Mouse (Mus musculus): Measurements from ENCODE around the gene E130114P18Rik.

The E130114P18Rik gene

DNA sequence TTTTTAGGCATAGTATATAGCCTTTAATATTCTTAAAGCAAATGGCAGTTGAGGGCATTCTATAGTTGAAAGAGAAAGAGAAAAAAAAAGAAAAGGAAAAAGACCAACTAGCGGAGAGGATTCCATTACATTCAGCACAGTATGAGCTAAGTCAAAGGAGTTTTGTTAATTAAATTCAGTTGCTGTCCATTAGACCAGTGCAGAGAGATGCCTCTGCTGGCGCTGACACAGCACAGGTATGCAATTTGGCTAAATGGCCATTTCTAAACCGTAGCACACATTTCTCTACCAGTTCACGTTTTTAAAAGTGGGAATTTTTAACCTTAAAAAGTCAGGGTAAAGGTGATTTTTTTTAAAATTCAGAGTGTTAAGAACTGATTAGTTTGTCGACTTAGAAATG, 26.8 kb upstream of the E130114P18Rik start:
- no peak for DNase-seq

DNA sequence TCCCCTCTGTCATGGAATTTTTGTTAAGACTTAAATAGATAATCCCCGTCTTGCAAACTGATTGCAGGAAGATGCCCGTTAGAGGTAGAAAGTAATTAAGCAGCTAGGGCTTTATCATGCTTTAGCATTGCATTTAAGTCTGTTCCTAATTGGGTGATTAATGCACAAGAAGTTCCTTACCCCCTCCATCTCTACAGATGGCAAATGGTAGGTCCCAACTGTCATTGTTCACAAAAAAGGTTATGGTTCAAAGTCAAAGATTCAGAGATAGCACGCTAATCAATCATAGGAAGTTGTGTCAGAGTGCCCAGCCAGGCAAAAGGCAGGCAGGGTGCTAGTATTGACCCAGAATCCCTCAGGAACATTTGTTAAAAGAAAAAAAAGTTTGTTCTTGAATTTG, 25.9 kb upstream of the E130114P18Rik start:
- no peak for DNase-seq

DNA sequence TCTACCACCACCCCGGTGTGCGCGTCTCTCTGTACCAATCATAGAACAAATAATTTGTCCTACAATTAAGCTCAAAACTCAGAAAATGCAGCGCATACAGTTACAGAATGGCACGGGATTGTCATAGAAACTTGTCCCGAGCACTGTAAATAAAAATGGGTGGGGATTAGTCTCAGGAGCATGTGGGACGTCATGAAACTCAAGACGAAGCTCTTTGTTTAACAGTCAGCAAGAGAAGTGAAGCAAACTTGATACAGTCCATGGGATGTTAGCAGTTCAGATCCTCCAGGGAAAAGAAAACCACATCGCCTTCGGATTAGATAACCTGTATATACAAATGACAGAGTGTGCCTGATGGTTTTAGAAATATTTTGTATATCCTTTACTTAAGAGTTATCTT, 18.6 kb upstream of the E130114P18Rik start:
- DNase-seq, result no peak

DNA sequence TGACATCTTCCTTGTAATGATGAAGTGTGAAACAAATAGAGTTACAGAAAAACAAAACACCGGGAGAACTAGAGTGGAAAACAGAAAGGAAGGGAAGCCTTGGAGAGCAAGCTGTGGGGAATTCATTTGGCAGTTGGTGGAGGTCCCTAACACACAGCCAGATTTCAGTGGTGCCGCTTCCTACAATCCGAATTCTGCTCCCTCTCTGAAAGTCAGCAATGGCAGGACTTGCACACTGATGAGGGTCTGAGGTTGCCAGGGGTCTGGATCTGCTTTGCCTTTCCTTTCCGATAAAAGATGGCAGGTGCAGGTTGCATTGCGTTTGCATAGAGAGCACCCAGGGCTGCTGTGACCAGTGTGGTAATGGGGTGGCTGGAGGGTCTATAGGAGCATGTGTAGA, 18.1 kb upstream of the E130114P18Rik start:
- DNase-seq, result no peak

DNA sequence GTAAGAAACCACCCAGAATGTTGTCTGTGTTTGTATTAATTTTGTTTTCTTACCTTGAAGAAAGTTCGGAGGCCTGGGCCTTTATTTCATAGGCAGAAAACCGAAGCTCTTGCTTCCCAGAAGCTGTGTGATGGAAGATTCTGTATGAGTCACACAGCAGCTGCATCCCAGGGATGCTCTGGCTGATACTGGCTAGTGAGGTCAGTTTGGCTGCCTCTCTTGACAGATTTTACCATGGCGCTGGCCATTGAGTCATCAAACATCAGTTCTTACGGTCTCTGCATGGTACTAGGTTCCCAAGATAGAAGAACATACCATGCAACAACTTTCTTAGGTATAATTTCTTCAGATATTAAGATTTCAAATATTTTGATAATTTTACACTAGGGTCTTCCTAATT, 17.0 kb upstream of the E130114P18Rik start:
- DNase-seq, result peak; percentile 71

DNA sequence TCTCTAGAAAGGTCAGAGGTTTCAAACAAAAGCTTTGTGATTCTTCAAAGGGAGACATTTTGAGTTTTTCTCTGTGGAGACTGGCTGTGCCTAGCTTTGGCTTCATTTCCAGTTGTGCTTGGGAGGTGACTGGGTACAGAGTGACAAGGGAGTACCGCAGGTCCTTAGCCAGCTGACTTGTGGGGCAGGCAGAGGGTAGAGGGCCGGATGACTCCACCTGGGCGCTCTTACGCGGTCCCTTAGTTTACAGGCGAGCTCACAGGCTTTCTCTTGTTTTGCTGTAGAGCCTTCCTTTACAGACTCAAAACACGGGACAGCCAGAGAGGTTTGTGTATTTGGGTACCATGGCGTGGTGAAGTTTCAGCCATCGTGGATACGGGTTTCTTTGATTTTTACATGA, 16.1 kb upstream of the E130114P18Rik start:
- no peak for DNase-seq

DNA sequence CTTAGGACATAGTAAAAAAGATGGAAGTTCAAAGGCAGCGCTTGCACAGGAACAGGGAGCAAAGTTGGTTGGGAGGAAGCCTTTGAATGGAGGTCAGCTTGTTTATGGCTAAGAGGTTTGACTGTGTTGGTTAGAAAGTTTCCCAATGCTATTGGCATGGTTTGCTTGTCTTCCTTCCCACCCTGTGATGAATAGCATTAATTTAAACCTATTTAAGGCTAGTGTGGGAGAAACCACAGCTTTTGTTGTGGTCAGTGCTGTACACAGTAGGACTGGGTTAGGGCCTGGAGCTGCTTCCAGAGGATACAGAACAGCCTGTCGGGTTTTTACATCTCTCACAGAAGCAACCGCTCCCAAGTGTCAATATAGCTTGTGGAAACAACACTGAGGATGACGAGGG, 10.7 kb upstream of the E130114P18Rik start:
- no peak for DNase-seq

DNA sequence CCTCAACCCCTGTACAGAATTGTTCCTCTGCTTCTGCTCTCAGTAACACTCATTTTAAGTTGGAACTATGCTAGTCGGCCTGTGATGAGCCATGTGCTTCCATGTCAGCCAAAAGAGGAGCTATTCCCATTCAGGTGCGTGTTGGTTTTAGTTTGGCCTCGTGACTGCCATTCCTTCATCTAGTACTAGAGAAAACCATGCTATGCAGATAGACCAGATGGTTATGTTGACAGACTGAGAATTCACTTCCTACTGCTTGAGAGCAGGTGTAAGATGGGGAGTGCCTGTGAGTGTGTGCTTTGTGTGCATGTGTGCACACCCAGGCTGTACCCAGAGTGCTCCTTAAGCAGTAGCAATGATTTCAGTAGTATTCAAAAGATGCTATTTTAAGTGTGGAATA, 9.6 kb upstream of the E130114P18Rik start:
- peak; percentile 49 for DNase-seq

DNA sequence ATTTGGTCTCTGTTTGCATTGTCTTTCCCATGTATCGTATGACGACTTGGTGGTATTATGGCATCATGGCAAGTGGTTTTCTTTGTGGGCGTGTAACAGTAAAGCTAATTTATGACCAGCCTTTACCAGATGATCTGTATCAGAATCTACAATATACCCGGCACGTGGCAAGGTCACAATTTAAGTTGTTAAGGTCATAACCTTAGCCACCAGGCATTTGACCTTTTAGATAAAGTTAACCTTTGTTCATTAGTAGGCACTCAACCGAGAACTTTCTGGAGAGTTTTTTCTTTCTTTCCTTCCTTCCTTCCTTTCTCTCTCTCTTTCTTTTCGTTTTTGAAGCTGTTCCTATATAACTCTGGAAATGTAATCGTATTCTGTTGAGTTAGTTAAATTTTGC, 8.7 kb upstream of the E130114P18Rik start:
- no peak for DNase-seq

DNA sequence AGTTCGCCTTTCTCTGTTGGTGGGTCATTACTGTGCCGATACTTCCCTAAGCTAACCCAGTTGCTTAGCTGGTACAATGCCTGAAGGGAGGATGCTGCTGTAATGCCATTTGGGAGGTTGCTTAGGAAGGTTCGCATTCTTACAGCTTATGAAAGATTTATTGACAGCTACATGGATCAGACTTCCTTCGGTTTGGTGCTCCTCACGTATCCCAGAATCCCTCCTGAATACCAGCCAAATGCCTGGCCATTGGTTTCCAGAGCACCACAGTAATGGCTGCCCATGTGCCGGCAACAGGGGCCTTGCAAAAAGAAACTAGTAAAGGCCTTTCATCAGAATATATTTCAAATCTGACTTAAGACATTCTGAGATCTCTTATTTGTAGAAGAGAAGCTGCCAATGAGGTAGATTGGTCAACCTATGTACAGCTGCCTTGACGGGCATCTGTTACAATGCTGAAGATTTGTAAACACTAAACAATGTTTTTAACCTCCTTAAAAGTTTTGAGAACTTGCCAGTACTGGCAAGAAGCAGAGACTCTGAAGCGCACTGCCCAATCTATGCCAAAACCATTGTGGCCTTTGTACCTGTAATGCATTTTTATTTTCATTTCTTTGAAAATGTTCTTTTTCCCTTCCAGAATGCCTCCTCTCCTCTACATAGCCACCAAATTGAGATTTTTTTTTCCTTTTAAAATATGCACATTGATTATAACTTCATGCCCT, 7.8 kb upstream of the E130114P18Rik start:
- DNase-seq, result no peak

DNA sequence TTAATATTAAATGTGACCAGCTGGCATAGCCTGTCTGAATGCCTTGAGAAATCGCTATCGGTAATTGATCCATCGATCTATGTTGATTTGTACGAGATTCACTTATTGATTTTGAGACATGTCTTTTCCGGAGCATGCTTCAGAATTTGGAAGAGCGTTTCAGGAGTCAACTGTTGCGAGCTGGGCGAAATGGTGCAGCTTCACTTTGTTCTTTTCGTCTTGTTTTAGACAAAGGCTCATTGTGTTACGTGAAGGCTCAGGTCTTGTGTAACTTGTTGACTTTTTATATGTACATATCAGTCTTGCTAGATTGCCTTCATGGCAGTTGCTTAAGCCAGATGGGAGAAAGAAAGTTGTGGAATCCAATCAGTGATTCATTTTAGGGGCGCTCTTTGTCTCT, 6.4 kb upstream of the E130114P18Rik start:
- no peak for DNase-seq

DNA sequence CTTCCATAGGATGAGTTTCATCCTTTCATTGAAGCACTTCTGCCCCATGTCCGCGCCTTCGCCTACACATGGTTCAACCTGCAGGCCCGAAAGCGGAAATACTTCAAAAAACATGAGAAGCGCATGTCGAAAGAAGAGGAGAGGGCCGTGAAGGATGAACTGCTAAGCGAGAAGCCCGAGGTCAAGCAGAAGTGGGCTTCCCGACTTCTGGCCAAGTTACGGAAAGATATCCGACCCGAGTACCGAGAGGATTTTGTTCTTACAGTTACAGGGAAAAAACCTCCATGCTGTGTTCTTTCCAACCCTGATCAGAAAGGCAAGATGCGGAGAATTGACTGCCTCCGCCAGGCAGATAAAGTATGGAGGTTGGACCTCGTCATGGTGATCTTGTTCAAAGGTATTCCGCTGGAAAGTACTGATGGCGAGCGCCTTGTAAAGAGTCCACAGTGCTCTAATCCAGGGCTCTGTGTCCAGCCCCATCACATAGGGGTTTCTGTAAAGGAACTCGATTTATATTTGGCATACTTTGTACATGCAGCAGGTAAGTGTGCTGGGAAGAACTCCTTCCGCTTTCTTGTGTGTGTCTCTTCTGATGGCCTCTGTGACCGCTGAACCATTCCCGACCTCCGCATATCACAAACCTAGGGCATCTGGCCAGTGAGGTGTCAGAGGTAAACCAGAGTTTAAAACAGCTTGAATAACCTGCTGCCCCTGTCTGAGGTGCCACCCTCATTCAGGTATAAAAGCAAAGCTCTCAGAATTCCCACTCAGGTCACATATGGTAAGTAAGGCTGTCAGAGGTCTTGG, 5.4 kb upstream of the E130114P18Rik start:
- DNase-seq, result no peak

DNA sequence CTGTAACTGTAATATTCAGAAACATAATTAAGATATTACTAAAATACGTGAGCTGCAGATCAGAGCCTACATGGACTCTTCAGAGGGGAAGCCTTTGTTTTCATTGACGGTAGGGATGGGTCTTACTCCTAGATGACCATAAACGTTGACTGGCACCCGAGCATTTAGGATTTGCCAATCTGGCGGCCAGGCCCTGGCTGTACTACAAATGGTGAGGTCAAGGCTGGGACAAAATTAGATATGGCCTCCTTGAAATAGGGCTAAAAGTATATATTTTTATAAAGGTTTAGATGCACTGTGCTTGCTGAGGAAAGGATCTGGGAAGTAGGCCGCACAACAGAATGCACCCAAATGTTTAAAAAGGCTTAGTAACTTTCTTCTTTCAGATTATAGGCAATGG, 4.6 kb upstream of the E130114P18Rik start:
- no peak for DNase-seq

DNA sequence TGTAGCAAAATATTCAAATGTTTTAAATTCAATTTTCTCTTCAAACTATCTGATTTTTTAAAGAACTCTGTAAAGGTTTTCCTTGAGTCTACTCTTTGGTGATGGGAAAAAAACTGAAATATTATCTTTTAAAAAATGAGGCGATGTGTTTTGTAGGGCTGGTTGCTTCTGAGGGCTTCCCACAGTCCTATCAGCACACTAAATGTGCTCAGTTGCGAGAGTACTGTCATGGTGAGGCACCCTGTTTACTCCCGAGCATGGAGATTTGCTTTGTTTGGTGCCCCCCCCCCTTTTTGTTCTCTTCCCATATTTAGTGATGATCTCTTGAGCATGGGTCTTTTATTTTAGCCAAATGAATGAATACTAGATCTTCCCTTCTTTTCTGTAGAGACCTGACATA, 4.2 kb upstream of the E130114P18Rik start:
- DNase-seq, result no peak

DNA sequence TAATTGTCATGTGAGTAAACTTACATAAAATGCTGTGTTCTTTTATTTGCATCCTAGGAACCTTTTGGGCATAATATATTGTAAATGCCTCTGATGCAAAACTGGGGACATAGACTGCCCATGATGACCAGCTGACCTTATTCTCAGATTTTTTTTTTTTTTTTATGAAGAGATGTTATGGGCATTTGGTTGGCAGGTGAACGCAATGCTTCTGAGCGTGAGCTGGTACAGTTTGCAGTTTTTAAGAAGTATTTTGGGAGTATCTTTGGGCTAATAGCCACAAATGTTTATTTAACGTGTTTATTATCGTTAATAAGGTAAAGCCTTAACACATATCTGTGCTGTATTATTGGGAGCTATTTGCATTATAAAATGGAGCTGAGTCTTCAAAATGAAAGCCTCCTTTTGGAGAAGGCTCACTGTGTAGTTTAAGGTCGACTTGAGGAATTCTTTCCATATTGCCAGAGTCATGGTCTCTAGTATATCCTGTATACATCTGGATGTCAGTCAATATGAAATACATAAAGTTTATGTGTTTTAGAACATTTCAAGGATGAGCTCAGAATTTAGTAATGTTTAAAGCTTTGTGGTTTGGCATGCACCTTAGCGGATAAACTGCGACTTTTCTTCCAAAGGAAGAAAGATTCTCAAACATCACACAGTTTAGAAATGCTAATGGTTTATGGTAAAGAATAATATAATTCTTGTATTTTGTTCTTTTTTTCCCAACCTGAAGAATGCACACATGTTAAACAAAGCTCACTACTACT, 3.0 kb upstream of the E130114P18Rik start:
- no peak for DNase-seq

DNA sequence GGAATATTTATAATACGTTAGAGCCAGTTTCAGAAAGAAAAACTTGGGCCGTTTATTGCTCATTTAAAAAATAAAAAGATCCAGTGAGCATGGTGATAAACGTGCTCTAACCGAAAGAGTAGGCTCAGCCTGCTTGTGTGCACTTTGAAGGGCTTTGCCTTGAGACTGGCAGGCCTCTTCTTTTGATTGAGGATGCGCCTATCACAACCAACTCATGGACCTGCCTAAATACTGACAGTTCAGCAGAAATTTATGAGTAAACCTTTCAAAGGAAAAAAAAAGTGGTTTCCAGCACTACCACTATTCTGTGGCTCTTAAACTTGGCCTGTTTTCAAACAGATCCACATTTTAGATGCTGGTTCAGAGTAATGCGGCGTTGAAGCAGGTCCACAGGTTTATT, 2.1 kb upstream of the E130114P18Rik start:
- no peak for DNase-seq

DNA sequence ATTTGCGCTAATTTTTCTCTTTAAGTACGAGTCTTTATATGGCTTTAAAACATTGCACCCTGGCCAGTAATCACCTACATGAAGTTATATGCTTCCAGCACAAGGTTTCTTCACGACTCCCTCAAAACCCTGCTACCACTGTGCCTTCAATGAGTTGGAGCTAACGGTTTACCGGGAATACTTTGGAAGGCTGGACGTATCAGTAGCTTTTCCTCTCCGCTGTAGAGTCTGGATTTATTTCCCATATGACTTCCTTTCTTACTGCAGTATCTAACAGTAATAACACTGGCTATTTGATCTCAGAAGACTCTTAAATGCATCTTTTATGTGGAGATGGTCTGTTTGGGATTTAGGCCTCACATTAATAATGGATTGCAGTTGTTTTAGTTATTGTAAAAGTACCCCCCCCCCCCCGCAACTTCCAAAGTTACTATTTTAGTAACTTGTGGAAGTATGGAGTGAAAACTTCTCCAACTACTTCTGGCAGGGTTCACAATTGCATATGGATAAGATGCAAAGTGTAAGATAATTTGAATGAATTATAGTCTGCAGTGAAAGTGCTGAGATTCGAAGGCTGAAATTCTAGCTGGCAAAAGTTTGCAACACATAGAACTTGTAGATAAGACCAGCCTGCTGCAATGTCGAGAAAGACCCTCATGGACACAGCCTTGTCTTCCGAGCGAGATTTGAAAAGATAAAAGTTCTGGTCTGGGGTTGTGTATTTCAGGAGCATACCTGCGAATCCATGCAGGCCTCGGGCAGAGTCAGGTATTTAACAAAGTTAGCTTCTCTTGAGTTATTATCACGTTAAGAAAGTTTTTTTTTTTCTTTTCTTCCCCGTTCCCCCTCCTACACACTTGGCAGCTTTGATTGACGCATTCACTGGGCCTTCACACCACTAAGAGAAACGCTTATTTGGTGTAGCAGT, 1.4 kb upstream of the E130114P18Rik start:
- no peak for DNase-seq

DNA sequence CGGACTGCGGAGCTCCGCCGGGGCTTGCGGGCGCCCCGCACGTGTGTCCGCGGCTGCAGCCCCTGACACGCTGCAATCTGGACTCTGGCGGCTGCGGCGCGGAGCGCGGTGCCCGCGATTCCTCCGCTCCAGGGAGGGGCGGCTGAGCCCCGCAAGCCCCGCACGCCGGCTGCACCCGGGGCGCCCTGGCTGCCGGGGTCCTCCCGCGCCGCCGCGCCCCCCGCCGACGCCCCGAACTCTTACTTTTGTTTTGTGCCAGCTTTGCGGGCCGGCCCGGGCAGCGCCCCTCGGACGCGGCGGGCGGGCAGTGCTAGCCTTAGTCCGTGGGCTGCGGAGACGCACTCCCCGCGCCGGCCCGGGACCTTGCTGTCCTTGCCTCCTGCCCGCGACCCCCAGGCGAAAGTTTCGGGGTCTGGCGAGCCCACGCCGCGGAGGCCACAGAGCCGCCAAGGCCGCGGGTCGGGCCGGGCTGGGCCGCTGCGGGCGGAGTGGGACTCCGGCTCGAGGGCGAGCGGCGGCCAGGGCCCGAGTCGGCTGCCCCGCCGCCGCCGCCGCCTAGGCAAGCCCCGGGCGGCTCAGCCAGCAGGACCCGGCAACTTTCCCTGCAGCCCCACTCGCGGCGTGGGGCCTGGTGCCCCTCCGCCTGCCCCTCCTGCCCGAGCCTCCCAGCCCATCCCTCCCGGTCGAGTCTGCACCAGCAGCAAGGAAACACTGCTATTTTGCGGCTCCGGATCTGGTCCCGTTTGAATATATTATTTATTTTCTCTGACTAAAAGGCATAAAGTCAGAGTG, 529 bp upstream of the E130114P18Rik start:
- no peak for DNase-seq

DNA sequence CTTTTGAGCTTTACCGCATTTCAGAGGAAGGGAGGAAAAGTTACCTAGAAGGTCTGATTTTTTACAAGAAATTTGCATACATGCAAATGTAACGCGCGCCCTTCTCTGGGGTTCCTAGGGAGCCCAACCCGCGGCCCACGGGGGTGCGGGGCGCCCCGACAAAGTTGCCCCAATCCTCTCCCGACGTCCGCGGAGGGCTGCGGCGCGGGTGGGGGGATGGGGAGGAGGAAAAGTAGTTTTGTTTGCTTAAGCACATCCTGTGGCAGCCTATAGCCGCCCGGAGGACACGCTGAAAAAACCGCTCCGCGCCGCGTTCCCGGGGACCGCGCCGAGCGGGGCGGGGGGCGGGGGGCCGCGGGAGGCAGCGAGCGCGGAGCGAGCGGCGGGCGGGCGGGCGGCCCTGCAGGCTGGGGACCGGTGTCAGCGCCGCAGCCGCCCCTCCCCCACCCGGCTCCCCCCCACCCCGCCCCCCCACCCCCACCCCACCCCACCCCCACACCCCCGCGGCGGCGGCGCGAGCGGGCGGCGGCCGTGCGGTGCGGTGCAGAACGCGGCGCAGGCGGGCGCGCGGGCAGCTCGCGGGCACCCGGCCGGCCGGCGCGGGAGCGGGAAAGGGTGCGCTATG, 685 bp downstream of the E130114P18Rik start:
- DNase-seq, result no peak

DNA sequence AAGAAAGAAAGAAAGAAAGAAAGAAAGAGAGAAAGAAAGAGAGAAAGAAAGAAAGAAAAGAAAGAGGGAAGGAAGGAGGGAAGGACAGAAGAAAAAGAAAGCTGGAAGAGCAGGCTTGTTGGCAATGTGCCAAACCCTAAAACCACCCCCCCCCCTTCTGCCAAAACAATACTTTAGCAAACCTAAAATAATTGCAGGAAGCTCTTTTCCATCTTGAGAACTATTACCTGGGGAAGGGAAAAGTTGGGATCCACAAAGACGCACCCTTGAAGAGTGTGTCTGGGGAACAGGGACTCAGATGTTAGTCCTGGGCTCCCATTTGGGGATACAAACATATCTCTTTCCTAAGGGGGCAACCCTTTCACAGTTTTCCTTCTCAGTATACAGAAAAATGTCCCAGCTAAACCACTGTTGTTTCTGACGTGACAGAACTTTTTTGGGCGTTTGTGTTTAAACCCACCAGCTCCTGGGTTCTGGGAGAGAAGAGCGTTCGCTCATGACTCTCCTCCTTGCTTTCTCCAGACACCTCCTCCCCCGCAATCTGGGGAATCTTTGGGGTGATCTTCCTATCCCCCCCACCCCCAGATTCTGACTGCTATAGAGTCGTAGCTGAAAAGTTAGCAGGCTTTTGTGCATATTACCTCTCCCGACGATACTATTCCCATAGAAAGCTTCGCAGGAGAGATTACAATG, 1.3 kb downstream of the E130114P18Rik start:
- no peak for DNase-seq
